Mouse (Mus musculus): ENCODE data around the gene Pde4c.

DNA sequence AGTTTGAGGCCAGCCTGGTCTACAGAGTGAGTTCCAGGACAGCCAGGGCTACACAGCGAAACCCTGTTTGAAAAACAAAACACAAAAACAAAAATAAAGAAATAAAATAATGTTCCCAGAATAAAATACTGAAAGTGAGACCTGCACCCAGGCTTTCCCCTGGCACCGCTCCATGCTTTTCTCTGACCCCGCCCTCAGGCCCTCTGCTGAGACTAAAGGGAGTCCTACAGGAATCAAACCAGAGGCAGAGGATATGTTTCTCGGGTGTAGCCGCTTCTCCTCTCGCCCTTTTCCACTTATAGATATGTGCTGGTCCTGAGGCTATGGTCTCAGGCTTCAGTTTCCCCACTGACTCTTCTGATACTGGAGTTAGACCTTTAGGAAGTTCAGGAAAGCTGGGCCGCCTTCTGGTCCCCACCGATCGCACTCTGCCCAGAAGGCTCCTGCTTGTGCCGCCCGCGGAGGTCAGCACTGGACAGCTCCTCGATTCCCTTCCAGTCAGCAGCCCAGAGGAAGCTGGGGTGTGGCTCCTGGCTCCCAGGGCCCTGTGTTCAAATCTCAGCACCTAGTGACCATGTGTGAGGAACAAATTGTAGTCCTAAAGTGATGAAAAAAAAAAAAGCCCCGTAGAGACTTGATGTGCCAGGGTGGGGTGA, 2.4 kb downstream of the Pde4c start:
- TF ChIP-seq USF1 (IDR thresholded peaks at IDR 0.05; ENCODE audit: low read depth, low read length) (no peak), MAFK (IDR thresholded peaks at IDR 0.05; ENCODE audit: borderline replicate concordance, low read depth, low read length) (no peak), TCF12 (IDR thresholded peaks at IDR 0.05; ENCODE audit: low read depth, low read length) (no peak), CTCF (IDR thresholded peaks at IDR 0.05 in 2 of 3, conservative IDR thresholded peaks at IDR 0.05 in 1 of 3; ENCODE audit: control insufficient read depth in 1 of 3, insufficient read depth in 1 of 3, low read depth in 2 of 3, low read length in 3 of 3, poor library complexity in 1 of 3, severe bottlenecking in 1 of 3) (no peak), POLR2A (IDR thresholded peaks at IDR 0.05; ENCODE audit: control insufficient read depth in 1 of 2, insufficient read depth in 1 of 2, low read depth in 1 of 2, low read length in 2 of 2, poor library complexity in 1 of 2) (no peak)
